Mouse (Mus musculus) liver, adult 2 months (tissue): ENCODE measurements around the gene Runx2. TPM values are rescaled to one million over a fixed set of nuclear protein-coding genes. Genes with fewer than 3 reads are reported as not detected.

Experiments
- DNase-seq: peaks from one replicate; pipeline ENCODE4 v3.0.0-alpha.2; 2011; ENCODE audit warnings: low read depth, low spot score; ENCODE audit errors: extremely low read depth
- H3K27ac ChIP-seq: fragments of 200-500 bp; replicated peaks from 2 replicates; pipeline ENCODE4 v1.5.1; 2012; ENCODE audit warnings: low read depth, mild to moderate bottlenecking, control low read depth, inconsistent platforms, low read length; ENCODE audit not compliant: insufficient read depth
- H3K27me3 ChIP-seq: fragments of 200-500 bp; 2 replicates; pipeline ENCODE4 v1.6.1; 2012; ENCODE audit warnings: mild to moderate bottlenecking, moderate library complexity, low read length, inconsistent platforms; ENCODE audit not compliant: control insufficient read depth, insufficient read depth
- H3K36me3 ChIP-seq: fragments of 200-500 bp; 2 replicates; pipeline ENCODE4 v1.6.1; 2012; ENCODE audit warnings: low read length, inconsistent platforms; ENCODE audit not compliant: control insufficient read depth, insufficient read depth
- H3K4me1 ChIP-seq: fragments of 200-500 bp; 2 replicates; pipeline ENCODE4 v1.6.1; 2011; ENCODE audit warnings: low read length; ENCODE audit not compliant: control insufficient read depth, insufficient read depth
- H3K4me3 ChIP-seq: fragments of 200-500 bp; 2 replicates; pipeline ENCODE4 v1.5.1; 2011; ENCODE audit warnings: low read depth, mild to moderate bottlenecking, control low read depth, low read length, moderate library complexity; ENCODE audit not compliant: insufficient read depth
- H3K79me2 ChIP-seq: fragments of 200-500 bp; 2 replicates; pipeline ENCODE4 v1.6.1; 2012; ENCODE audit warnings: inconsistent platforms, mild to moderate bottlenecking, low read length, moderate library complexity; ENCODE audit not compliant: control insufficient read depth, insufficient read depth
- H3K9ac ChIP-seq: fragments of 200-500 bp; 2 replicates; pipeline ENCODE4 v1.6.1; 2012; ENCODE audit warnings: low read depth, mild to moderate bottlenecking, control low read depth, inconsistent platforms, low read length
- CTCF ChIP-seq: fragments of 200-500 bp; IDR thresholded peaks from 2 replicates; pipeline ENCODE4 v1.5.1; 2011; ENCODE audit warnings: low read depth, low read length, control low read depth
- POLR2A ChIP-seq: fragments of 200-500 bp; IDR thresholded peaks from 2 replicates; pipeline ENCODE4 v1.6.1; 2011; ENCODE audit warnings: low read length, control low read depth; ENCODE audit not compliant: insufficient read depth; ENCODE audit errors: extremely low read depth
- whole genome bisulfite sequencing: fragments of 180-500 bp; shearing (Covaris S2); methylation state at CpG from one replicate; pipeline ENCODE4 v1.1.7; 2018; 5-methylcytosine and 5-hydroxymethylcytosine counted together
- polyA plus RNA-seq: library from polyadenylated mRNA; depleted of rRNA; stranded (reverse); fragments of >200 nt; gene quantifications from 2 replicates; pipeline ENCODE4 v1.2.3, GENCODE M21; 2012
- total RNA-seq: library from RNA; depleted of rRNA; stranded (reverse); fragments of >200 nt; gene quantifications from 2 replicates; pipeline ENCODE4 v1.2.3, GENCODE M21; 2014

Gene Runx2
- total and polyA plus RNA-seq, 2 experiments = 0.09 to 0.21 TPM

DNA sequence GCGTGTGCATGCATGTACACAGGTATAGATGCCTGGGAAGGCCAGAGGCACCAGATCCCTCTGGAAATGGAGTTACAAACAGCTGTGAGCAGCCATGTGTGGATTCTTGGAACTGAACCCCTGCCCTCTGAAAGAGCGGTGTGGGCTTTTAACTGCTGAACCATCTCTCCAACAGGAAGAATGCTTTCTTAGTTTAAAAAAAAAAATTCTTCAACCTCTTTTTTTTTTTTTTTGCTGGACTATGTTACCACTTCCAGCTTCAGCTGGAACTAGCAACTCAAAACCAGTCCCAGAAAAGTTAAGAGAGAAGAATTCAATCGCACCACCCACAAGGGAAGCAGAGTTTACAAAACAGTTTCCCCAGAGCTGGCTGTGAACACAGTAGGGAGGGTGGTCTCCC is 295.2 kb downstream of the Runx2 start:
- WGBS = 81% methylated on average over 3 of the region's 3 CpGs
- DNase-seq = no peak
- TF ChIP-seq POLR2A = no peak
- TF ChIP-seq CTCF = no peak

DNA sequence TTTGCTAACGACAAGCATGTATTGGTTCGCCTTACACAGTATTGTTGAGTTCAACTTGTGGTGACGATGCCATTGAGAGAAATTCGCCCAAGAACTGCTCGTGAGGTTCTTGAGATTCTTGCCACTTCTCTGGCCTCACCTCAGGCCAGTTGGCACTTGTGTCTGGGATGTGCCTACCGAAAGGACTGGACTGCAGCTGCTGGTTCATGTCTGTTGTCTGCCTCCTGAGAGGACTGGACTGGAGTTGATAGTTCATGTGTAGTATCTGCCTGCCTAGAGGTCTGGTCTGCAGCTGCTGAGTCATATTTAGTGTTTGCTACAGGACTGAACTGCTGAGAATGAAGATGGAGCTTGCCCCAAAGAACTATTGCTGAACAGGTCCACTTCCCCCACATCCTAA is 296.4 kb downstream of the Runx2 start:
- DNase-seq = no peak
- TF ChIP-seq POLR2A (no peak), CTCF (no peak)
- H3K36me3 ChIP-seq = no peaks in the 10 kb centered on the region
- no peaks in the 10 kb centered on the region for H3K27me3 ChIP-seq
- H3K4me3 ChIP-seq = no peak overlapping the region
- WGBS = 87% methylated on average over 6 of the region's 6 CpGs
- H3K4me1 ChIP-seq = no peaks in the 10 kb centered on the region
- no peak overlapping the region for H3K9ac ChIP-seq
- no peak overlapping the region for H3K27ac ChIP-seq
- no peaks in the 10 kb centered on the region for H3K79me2 ChIP-seq

More for the DNA sequence above, 295.2 kb downstream of the Runx2 start:
- H3K9ac ChIP-seq = no peak overlapping the region
- H3K36me3 ChIP-seq = no peaks in the 10 kb centered on the region
- no peak overlapping the region for H3K27ac ChIP-seq
- H3K4me1 ChIP-seq = no peaks in the 10 kb centered on the region
- H3K79me2 ChIP-seq = no peaks in the 10 kb centered on the region
- no peak overlapping the region for H3K4me3 ChIP-seq
- no peaks in the 10 kb centered on the region for H3K27me3 ChIP-seq

DNA sequence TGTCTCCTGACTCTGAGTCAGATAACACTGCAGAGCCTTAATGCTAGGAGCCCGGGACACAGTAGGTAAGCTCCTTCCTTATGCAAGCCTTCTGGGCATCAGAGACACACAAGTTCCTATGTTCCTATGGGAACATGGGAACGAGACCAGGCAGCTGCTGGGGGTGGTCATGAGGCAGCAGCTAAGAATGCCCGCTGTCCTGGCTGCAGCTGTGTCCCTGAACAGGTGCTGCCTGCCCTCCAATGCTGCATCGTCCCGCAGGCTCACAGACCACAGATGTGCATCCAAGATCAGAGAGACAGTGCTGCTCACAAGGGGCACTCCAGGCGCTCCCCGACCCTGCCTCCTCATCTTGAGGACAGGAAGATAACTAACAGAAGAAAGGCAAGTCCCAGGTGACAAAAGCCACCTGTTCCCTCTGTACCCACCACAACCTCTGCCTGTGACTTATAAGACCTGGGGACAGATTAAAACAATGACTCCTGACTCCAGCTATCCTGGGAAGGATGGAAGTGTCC is 306.3 kb downstream of the Runx2 start:
- DNase-seq = no peak
- WGBS = 74% methylated on average over 7 of the region's 7 CpGs
- H3K4me1 ChIP-seq = no peaks in the 10 kb centered on the region
- no peak overlapping the region for H3K4me3 ChIP-seq
- no peak for TF ChIP-seq CTCF
- no peak for TF ChIP-seq POLR2A
- H3K79me2 ChIP-seq = no peaks in the 10 kb centered on the region
- no peaks in the 10 kb centered on the region for H3K36me3 ChIP-seq
- H3K9ac ChIP-seq = no peak overlapping the region
- no peaks in the 10 kb centered on the region for H3K27me3 ChIP-seq
- H3K27ac ChIP-seq = no peak overlapping the region

DNA sequence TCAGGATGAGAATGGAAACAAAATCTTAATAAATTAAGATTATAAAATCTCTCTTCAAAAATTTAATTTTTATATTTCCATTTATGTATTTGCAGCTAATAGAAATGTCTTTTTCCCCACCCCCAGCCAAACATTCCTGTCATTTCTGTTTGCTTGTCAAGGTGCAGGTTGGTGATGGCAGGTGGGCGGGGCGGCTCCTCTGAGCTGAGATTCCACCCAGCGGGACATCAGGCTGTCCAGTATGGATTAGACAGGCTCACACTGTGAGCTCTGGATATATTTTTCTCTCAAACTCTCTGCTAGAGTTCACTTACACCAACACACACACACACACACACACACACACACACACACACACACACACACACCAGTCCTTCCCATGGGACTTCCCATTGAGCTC is 306.9 kb downstream of the Runx2 start:
- Histone ChIP-seq H3K4me3 (no peak overlapping the region), H3K79me2 (no peaks in the 10 kb centered on the region), H3K27me3 (no peaks in the 10 kb centered on the region), H3K4me1 (no peaks in the 10 kb centered on the region), H3K9ac (no peak overlapping the region), H3K36me3 (no peaks in the 10 kb centered on the region), H3K27ac (no peak overlapping the region)
- no peak for DNase-seq
- TF ChIP-seq POLR2A (no peak), CTCF (no peak)
- WGBS = 74% methylated on average over 3 of the region's 3 CpGs

DNA sequence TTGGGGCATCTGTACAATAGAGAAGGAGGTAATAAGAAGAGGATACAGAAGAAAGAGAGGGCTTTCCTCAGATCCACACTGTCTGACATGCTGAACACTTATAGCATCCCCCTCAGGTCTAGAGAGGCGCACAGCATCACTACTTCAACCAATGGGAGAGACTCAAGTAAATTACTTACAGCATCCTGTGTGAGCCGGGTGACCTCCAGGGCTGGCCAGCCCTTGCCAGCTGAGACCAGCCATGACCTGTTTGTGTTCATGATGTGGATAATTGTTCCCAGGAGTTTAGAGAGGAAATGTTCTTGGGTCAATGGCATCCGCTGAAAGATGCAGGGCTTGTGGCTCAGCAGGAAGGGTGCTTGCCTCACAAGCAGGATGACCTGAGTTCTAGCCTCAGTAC is 308.1 kb downstream of the Runx2 start:
- 81% methylated on average over 3 of the region's 3 CpGs for WGBS

DNA sequence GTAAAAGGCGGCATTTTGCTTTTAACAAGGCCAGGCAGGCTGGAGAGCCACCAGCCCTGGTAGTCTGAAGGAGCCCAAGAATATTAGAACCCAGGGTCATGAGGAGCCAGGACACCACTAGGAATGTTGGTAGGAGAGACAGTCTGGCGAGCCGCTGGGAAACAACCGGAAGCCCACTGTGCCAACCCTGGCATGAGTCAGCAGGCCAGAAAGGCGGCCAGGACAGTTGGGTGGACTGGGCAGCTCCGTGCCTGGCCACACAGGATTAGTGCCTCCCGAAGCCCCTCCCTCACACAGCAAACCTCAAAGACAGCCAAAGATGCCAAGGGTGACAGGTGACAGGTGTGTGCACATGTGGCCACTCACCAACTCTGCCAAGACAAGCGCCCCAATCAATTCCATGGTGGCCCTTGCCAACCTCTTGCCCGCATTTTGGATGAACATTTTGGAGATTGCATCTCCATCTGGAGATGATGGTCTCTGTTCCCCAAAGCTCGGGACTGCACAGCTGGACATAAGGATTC is 309.7 kb downstream of the Runx2 start:
- no peak for DNase-seq
- H3K79me2 ChIP-seq = no peaks in the 10 kb centered on the region
- H3K36me3 ChIP-seq = no peaks in the 10 kb centered on the region
- no peaks in the 10 kb centered on the region for H3K4me1 ChIP-seq
- no peaks in the 10 kb centered on the region for H3K27me3 ChIP-seq
- H3K27ac ChIP-seq = no peak overlapping the region
- 88% methylated on average over 10 of the region's 10 CpGs for WGBS
- no peak for TF ChIP-seq POLR2A
- TF ChIP-seq CTCF = no peak
- H3K9ac ChIP-seq = no peak overlapping the region
- H3K4me3 ChIP-seq = no peak overlapping the region

More for the DNA sequence above, 308.1 kb downstream of the Runx2 start:
- H3K27me3 ChIP-seq = no peaks in the 10 kb centered on the region
- DNase-seq = no peak
- no peak overlapping the region for H3K4me3 ChIP-seq
- H3K79me2 ChIP-seq = no peaks in the 10 kb centered on the region
- no peaks in the 10 kb centered on the region for H3K36me3 ChIP-seq
- no peak overlapping the region for H3K9ac ChIP-seq
- H3K27ac ChIP-seq = no peak overlapping the region
- no peaks in the 10 kb centered on the region for H3K4me1 ChIP-seq
- TF ChIP-seq CTCF (no peak), POLR2A (no peak)
